Mouse (Mus musculus): ENCODE measurements around the gene Cdk5rap3.
A peak's percentile ranks its signal among the peaks of the same experiment; 100 is the strongest.

GRCm38 (mm10) chr11:96917415-96917814 lies 1.1 kb upstream of the Cdk5rap3 start:
- peak; percentile 98 for TF ChIP-seq EP300 (IDR thresholded peaks at IDR 0.05; ENCODE audit: low read depth)
- TF ChIP-seq CTCF (IDR thresholded peaks at IDR 0.05; ENCODE audit: low read depth), result no peak
